Mouse (Mus musculus): ENCODE data around the gene Gm45837.

GRCm38 (mm10) chr7:101479841-101480240, 69.2 kb downstream of the Gm45837 start:
- TF ChIP-seq CTCF (conservative IDR thresholded peaks at IDR 0.05; ENCODE audit: low read length) = no peak
- no peak for TF ChIP-seq POU5F1 (IDR thresholded peaks at IDR 0.05; ENCODE audit: borderline replicate concordance, low read length)

Measured in E14TG2a.4 (cell line).